Mouse (Mus musculus) gastrocnemius, postnatal 4 days (tissue): ENCODE measurements around the gene Wwox. TPM values are rescaled to one million over a fixed set of nuclear protein-coding genes. Genes with fewer than 3 reads are reported as not detected.

Source experiments
- DNase-seq, 2 experiments: peaks; one replicate each; pipeline ENCODE4 v3.0.0; 2021 to 2022; ENCODE audit warnings: low spot score in 2 of 2, mixed read lengths in 2 of 2
- total RNA-seq, 2 experiments: library from RNA; stranded (reverse); gene quantifications; 2 replicates each; pipeline ENCODE4 v1.2.3; 2021

Wwox gene
- total RNA-seq, 2 experiments from 2014 or later, result 10.9 to 11.5 TPM

DNA sequence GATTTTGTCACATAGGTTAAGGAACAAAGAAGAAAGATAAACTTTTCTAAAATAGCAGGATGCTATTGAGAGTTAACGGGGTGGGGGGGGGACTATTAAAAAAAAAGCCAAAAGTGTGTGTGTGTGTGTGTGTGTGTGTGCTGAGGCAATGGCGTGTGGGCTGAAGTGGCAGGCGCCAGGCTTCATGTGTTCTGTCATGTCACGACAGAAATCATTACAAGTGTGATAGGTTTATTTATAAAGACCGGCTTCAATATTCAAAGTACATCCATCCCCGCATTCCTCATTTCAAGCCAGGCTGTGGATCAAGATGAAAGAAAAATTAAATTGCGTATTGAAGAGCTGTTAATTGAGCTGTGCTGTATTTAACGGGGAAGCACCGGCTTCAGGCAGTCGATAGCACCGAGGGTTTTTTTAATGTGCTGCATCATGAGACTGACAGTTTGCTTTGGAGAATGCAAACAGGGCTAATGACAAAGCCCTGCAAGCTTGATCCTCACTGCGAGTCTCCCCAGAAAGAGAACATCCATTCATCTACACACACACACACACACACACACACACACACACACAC is 88.3 kb downstream of the Wwox start:
- DNase-seq, result no peak

DNA sequence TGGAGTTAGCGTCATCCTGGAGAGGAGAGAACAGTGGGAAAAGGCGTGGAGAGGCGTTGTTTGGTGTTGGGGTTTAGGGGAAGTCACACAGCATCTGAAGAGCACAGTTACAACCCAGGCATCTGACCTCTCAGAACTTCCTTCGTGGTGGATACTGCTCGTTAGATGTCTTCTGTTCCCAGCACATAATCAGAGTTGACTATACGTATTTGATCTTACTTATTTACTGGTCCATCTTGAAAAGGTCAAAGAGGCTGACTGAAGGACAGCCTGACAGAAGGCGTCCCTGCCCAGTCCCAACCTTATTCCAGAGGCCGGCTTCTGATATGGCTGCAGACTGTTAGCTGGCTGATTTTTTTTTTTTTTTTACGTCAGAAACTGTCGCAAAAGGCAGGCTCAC is 90.1 kb downstream of the Wwox start:
- no peak for DNase-seq

DNA sequence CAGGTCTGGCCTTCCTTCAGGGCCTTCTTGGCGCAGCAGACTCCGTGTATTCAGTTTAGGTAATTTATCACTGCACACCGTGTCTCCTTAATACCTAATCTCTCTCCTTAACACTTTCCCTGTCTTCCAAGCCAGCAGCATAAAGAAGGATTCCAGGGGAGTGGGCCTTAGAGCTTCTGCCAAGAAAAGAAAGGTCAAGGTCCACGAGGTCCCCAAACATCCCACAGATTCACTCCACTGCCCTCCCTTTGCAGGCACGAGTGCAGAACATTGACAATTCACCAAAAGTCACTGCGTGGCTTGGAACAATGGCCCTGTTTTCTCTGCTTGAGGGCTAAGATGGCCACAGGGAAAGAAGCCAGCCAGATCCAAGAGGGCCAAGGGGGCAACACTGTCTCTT is 96.7 kb downstream of the Wwox start:
- no peak for DNase-seq

DNA sequence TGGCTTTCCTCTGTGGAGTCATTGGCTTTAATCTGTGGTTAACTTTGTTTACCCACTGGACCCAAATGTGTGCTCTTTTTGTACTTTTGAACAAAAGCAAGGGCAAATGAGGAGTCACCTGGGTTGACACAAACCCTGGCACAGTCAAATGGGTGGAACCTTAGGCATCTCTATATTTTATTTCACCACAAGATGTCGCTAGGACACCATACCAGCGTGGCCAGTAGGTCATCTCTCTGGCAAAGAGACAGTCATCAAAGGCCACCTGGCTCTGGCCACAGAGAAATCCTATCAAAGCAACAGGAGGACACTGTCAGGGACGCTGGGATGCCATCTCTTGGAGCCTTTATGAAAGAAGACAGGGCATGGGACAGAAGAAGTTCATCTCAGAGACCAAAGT is 101.7 kb downstream of the Wwox start:
- peak in 1 of 2 experiments; percentile 24 for DNase-seq

DNA sequence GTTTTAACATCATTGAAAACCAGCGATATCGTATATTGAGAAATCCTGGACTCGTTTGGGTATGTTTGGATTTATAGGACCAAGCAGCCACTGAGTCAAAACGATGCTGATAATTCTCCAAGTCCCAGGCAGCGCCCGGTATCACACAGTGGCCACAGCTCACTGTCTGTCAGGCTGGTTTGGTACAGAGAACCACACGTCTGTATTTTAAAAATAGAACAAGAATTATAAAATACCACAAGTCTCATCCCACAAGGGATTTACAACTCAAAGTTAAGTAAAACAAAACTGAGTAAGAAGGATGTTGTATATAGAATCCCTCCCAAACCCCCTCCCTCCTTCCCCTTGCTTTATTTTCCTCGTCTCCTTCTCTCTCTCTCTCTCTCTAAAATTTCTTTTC is 108.9 kb downstream of the Wwox start:
- DNase-seq, result no peak

DNA sequence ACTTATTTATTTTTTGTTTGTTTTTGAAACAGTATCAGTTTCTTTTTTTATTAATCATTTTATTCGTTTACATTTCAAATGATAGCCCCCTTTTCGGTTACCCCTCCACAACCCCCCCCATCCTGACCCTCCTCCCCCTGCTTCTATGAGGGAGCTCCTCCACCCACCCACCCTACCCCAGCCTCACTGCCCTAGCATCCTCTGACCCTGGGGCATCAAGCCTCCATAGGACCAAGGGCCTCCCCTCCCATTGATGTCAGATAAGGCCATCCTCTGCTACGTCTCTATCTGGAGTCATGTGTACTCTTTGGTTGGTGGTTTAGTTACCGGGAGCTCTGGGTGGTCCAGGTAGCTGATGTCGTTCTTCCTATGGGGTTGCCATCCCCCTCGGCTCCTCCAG is 109.4 kb downstream of the Wwox start:
- DNase-seq, result no peak

DNA sequence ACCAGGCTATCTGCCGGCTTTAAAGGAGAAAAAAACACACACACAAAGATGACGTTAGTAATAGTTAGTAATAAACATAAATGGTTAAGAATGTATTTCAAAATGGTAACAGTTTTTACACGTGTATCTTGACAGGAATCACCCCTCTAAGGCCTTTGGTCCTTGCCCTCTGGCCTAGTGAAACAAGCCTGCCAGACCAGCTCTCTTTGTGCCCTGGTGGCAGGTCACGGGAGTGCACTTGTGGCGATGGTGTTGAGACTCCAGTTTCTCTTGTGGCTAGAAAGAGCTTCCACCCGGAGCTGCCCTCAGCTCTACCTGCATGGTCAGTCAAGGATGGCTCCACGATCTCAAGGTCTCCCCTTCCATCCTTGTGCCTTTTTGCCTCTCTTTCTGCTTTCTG is 110.6 kb downstream of the Wwox start:
- DNase-seq, result peak in 1 of 2 experiments; percentile 20

DNA sequence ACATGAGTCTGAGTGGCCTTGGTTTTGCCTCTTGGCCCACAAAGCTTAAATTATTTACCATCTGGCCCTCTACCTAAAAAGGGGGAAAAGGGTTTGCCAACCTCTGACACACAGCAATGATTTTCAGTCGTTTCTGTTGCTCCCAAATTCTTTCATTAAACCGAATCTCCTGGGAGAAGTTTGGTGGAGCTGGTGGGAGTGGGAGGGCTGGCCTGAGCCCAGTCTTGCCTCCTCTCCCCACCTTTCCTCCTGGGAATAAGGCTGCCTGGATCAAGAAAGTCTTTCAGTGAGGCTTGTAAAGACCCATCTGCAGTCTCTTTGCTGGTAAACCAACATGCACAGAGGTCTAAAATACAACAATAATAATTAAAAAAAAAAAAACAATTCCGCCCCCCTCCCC is 113.2 kb downstream of the Wwox start:
- DNase-seq, result no peak

DNA sequence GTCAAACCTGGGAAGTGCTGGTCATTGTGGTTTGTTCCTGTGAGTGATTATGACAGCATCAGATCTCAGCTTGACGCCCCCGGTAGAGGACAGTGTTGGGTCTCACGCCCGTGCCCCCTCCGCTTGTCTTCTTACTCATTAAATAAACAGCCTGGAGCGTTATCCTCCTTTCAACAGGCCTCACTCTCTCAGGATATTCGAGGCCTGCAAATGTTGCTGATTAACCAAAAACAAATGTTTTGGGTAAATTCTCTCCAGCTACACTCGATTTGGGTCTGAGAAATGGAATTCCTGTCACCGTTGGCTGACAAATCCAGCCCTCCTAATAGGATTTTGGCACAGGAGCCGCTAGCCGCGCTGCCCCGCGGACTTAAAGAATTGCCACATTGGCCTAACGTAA is 115.5 kb downstream of the Wwox start:
- DNase-seq, result no peak

DNA sequence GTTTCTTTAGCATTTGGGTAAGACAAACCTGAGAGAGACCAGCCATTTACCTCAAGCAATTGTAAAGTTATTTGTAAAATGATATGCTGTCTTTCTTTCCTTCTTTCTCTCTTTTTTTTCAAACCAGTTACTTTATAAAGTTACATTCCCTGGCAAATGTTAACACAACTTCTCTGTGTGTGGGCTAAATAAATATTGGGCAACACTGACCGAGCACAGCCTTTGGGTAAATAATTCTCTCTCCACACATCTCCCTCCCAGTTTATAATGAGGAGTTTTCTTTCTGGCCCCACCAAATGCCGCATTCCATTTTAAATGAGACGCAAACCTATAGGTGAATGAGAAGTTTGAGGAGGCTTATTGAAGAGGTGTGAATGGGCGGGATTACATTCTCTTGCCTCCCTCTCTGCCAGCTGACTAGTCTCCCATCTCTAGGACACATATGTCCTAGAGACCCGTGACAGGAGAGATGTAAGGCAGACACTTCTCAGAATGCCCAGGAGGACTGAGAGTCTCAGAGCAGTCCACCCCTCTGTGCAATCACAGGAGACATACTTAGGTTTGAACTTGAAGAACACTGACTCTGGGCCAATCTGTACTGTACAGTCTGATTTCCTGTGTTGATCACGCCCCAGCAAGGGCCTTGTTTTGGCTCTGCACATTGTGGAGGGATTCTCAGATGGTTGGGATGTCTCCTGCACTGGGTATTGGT is 116.2 kb downstream of the Wwox start:
- no peak for DNase-seq

DNA sequence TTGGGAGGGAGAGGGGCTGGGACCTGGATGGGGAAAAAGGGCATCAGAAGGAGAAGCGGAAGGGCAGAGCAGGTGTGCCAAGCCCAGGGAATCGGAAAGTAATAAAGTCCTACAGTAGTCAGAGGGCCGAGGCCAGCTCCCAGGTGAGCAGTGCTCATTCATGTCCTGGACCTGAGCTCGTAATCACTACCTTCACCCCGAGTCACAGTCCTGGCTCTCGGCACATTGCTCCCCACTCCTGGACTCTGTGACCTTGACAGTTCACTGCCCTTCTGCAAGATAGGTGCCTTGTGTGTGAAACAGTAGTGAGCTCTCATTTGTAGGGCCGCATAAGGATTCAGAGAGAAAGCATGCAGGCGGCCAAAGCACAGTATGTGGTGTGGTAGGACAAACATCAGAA is 121.7 kb downstream of the Wwox start:
- no peak for DNase-seq

DNA sequence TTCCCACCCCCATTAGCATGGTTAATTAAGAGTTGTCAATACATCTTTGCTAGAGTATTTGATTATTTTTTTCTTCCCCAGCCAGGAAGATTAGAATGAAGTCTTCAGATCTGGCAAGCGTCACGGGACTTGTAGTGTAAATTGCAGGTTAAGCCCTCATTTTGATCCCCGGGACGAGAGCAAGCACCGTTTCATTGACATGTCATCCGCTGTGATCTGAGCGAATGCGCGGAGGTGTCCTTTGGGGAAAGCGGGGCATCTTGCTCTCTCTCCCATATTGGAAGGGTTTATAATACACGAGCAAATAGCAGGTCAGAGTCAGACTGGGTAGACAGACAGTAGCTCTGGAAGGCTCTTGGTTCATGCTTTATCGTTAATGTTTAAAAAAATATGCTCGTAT is 123.0 kb downstream of the Wwox start:
- DNase-seq, result no peak

DNA sequence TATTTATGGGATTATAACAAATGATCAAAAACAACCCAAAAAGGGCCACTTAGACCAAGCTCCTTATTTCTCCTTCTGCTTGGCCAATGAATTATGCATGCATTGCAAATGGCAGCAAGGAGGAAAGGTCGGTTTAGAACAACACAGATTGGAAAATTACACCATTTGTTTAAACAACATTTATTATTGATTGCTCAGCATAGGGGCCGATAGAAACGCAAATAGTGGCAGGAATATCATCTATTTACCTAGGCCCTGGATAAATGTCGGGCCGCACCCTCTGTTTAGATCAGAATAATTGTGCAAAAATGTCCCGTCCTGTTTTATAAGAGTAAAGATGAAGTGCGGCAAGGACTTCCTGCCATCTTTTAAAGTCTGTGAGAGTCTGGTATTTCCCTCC is 123.9 kb downstream of the Wwox start:
- DNase-seq, result no peak

DNA sequence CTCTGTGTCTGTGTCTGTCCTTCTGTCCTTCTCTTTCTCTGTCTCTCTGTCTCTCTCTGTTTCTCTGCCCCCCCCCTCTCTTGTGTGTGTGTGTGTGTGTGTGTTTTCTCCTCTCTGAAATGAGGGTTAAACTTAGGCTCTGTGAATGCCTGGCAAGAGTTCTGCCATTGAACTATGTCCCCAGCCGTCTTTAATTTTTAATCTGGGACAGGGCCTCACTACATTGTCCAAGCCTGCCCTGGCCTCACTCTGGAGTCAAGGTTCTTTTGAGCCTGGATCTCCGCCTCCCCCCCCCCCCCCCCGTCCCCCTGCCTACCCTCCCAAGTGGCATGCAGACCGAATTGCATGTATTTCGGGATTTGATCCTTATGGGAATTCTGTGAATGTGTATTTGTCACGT is 124.6 kb downstream of the Wwox start:
- no peak for DNase-seq

DNA sequence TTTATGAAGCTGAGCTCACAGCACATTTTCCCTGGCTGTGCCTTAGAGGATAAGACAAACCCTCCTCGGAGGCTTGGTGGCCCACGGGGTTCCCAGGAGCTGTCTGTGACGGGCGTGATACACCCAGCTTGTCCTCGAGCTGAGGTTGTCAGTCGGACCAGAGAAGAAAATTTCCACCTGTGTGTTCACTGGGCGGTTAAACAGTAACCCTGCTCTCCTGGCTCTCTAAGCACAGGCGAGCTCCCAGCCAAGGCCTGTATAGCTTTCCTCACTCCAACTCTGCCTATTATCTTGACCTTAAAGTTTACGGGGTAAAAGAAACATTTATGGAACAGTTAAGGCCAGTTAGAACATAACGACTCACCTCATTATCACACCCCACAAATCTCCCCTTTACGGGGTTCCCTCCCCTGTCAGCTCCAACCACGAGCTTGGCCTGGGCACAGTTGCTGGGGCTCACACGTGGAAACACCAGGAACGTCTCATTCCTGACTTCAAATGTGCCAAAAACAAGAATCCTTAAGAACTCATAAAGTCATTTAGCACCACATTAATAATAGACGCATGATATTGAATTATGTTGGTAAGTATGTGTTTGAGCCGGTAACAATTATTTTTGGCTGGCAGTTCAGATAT is 129.2 kb downstream of the Wwox start:
- DNase-seq, result no peak

DNA sequence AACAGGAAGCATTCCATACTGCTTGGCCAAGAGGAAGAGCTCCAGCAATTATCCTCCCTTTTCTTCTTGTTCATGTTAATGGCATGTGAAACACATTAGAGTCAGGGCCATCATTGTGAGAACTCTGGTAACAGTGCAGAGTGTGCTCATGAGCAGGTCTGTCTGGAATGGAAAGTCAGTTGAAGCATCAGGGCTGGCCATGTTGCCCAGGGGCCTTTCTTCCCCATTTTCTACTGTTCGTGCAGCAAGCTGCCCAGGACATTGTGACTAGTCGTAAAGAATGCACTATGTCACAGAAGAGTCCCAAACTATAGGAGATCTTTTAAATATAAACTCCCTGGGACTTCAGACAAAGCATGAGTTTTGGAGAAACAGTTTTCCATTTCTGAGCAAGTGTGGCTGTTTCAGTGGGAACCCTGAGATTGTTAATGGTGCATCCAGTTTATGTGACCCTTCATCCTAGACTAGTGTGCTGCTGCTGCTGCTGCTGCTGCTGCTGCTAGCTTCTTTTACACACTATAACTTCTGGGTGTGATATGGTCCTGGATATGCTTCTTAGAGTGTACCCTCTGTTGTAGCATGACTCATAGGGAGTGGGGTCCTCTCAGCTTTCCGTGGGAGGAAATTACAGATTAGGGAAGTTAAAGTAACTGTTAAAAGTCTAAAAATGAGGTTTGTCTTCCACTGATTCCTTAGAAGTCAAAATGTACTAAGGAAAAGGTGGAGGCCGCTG is 133.7 kb downstream of the Wwox start:
- no peak for DNase-seq

DNA sequence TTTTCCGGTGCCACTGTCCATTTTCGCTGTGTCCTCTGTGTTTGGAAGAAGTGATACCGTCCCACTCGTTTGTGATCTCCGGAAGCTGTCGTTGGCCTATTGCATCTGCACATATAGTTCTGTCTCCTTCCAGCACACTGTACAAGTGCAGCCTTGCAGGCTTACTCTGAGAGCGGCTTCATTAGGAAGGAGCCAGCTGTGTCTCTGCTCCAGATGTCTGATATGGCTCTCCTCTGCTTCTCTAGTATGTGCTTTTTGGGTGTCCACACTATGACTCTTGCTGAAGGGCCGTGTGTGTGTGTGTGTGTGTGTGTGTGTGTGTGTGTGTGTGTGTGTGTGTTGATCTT is 134.3 kb downstream of the Wwox start:
- DNase-seq, result no peak

DNA sequence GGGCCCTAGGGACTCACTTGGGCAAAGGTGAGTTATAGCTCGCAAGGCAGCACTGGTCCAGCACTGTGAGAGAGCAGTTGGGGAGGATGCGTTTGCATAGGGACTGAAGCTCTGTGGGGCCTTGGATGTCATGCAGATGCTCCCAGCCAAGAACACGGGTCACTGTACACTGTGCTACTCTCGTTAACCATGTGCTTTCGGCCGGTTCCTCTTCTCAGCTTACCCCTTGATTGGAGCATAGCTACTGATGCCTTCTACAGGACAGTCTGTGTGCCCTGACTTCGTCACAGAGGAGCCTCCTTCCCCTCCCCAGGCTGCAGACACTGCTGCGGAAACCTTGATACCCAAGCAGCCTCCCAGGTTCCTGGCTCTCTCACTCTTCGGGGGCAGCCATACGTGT is 139.8 kb downstream of the Wwox start:
- no peak for DNase-seq

DNA sequence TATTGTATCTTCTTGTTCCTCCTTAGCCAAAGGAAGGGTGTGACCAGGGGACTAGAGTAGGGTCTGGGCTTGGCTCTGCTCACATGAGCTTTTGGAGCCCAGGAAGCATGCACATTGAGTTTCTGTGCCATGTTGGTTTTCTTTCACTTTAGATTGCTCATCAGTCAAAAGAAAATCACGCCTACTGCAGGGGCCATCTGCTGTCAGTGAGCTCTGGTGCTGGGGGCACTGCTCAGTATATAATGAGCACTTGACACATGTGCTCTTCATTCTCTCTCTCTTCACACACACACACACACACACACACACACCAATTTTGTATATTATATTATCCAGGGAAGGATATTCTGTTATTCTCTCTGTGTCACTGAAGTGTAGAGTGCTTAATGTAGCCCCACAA is 141.2 kb downstream of the Wwox start:
- no peak for DNase-seq

DNA sequence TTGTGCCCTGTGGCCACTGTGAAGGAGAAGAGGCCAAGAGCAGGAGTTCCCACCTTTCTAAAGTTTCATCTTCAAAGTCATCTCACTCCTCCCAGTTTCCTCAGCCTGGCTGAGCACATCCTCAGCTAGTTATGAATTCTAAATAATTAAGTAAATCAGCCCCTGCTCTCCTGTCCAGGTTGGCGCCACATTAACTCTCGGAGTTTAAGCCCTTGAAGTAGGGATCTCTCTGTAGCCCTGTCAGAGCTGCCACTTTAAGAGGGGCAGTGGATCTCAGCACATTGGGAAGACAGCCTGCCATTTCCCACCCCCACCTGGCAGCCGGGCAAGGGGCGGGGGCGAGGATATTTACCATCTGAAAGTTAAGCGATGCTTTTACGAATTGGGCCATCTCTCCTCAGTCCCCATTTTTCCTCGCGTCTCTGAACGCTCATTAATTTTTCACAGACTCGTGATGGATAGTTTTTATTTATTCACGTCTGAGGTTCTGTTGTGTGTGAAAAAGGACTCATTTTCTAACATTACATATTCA is 150.9 kb downstream of the Wwox start:
- no peak for DNase-seq

DNA sequence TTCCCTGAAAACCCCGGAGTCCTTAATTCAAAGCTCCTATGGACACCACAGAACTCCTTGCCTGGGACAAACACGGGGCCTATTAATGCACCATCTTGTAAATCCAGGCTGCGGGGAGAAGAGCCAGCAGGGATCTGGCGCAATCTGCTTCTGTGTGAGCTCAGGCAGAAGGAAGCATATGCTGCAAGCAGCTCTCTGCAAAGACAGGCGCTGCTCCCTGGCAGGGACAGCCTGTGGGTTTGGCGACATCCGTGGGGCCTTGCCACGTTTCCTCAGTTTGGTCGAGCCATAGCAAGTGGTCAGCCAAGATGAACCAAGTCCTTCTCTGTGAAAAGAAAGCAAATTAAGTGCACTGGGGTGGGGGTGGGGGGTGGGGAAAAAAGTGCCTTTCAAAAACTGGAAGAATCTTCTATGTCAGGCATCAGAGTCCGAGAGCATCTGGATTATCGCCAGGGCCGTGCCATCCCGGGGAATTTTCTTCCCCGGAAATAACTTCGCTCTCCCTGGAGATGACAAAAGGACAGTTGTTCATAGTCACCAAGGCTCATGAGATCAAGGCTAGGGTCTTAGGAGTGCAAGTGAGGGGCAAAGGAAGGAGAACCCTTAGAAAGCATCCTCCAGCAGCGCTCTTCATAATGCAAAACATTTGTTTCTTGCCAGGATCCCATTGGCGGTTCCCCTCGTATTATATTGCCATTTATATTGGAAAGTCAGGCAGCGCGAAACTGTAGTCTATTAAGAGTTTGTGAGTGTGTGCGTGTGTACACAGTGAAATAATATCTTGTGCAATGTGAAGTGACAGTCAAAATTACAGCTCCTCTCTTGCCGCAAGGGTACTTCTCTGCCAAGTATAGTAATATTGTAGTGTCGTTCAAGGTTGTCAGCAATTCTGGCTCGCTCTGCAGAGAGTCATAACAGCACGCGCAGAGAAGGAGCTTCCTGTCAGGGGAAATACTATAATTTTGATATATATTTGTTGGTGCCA is 152.1 kb downstream of the Wwox start:
- peak in 1 of 2 experiments; percentile 42 for DNase-seq
